Mouse (Mus musculus) kidney, adult 11 months (tissue): Measurements from ENCODE around the gene Hs1bp3.

Experiments
- DNase-seq: peaks from one replicate; pipeline ENCODE4 v3.0.0; 2022

The Hs1bp3 gene

GRCm38 (mm10) chr12:8313270-8313771 lies at the start of gene Hs1bp3:
TSS of gene Hs1bp3 (plus strand) at chr12:8313432.
- peak; percentile 70 for DNase-seq

GRCm38 (mm10) chr12:8266311-8266710 lies 46.9 kb upstream of the Hs1bp3 start:
- peak; percentile 33 for DNase-seq

GRCm38 (mm10) chr12:8269627-8270026 lies 43.6 kb upstream of the Hs1bp3 start:
- DNase-seq: no peak

- DNase-seq: peak; percentile 27
These were observed 41.8 kb upstream of the Hs1bp3 start for GRCm38 (mm10) chr12:8271405-8271804.

GRCm38 (mm10) chr12:8273471-8274171 lies 39.6 kb upstream of the Hs1bp3 start:
- DNase-seq: no peak

GRCm38 (mm10) chr12:8275424-8275823 lies 37.8 kb upstream of the Hs1bp3 start:
- DNase-seq: no peak

- no peak for DNase-seq
These were observed 31.8 kb upstream of the Hs1bp3 start for GRCm38 (mm10) chr12:8281225-8282017.

GRCm38 (mm10) chr12:8287970-8288369 lies 25.3 kb upstream of the Hs1bp3 start:
- no peak for DNase-seq

GRCm38 (mm10) chr12:8289099-8289498 lies 24.1 kb upstream of the Hs1bp3 start:
- DNase-seq: no peak

- no peak for DNase-seq
These were observed 23.7 kb upstream of the Hs1bp3 start for GRCm38 (mm10) chr12:8289499-8289898.

- no peak for DNase-seq
These were observed 21.9 kb upstream of the Hs1bp3 start for GRCm38 (mm10) chr12:8291157-8291853.

- no peak for DNase-seq
These were observed 17.8 kb upstream of the Hs1bp3 start for GRCm38 (mm10) chr12:8295307-8295913.

- no peak for DNase-seq
These were observed 17.1 kb upstream of the Hs1bp3 start for GRCm38 (mm10) chr12:8296154-8296553.

GRCm38 (mm10) chr12:8297586-8298214 lies 15.5 kb upstream of the Hs1bp3 start:
- no peak for DNase-seq

- no peak for DNase-seq
These were observed 14.7 kb upstream of the Hs1bp3 start for GRCm38 (mm10) chr12:8298361-8299142.

- DNase-seq: no peak
These were observed 13.8 kb upstream of the Hs1bp3 start for GRCm38 (mm10) chr12:8299143-8300110.

- no peak for DNase-seq
These were observed 13.1 kb upstream of the Hs1bp3 start for GRCm38 (mm10) chr12:8300111-8300480.

GRCm38 (mm10) chr12:8300521-8300920 lies 12.7 kb upstream of the Hs1bp3 start:
- DNase-seq: no peak

- DNase-seq: no peak
These were observed 12.0 kb upstream of the Hs1bp3 start for GRCm38 (mm10) chr12:8301011-8301814.
